Mouse (Mus musculus): ENCODE measurements around the gene Cdca5.

Gene Cdca5

DNA sequence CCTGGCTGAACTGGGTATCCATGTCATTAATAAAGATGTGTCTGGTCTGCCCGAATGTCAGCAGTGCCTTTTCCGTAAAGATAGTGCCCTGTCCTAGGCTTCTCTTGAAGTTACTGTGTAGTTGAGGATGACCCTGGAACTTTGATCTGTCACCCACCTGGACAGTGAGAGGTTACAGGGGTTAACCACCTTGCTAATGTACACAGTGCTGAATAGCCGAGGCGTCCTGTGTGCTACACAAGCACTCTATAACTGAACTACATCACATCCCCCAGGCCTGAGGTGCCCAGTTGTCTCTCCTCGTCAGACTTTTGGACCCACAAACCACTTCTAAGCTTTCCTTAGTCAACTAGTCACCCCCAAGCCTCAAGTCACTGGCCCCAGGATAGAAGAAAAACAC, 22.4 kb upstream of the Cdca5 start:
- 50% methylated on average over 5 of the region's 5 CpGs for WGBS

DNA sequence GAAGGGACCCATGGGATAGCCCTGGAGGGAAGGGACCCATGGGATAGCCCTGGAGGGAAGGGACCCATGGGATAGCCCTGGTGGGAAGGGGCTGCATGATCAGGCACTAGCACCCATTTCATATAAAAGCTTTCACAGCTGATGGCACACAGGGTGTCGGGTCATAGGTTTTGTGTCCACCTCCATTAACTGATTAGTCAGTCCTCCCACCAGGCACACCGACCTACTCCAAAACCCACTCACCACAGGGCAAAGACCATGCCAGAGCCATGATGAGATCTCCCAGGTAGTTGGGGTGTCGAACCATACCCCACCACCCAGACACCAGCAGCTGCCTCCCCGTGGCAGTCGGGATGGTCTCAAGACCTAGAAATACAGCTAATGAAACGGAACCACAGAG, 21.7 kb upstream of the Cdca5 start:
- 94% methylated on average over 6 of the region's 6 CpGs for WGBS

DNA sequence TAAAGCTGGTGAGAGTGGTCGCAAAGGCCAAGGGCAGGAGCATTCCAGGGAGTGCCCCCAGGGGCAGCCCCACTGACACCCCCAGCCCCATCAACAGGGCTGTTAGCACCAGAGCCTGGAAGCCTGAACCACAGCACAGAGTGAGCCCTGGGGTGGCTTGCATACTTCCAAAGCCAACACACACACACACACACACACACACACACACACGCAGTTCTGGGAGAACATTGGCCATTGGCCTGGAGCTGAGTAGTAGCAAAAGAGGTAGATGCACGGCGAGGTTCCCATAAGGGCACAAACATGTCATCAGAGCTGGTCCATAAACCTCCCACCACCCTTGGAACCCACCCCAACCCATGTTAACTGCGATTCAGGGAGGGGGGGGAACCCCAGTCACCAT, 18.2 kb upstream of the Cdca5 start:
- WGBS = 25% methylated on average over 5 of the region's 5 CpGs

DNA sequence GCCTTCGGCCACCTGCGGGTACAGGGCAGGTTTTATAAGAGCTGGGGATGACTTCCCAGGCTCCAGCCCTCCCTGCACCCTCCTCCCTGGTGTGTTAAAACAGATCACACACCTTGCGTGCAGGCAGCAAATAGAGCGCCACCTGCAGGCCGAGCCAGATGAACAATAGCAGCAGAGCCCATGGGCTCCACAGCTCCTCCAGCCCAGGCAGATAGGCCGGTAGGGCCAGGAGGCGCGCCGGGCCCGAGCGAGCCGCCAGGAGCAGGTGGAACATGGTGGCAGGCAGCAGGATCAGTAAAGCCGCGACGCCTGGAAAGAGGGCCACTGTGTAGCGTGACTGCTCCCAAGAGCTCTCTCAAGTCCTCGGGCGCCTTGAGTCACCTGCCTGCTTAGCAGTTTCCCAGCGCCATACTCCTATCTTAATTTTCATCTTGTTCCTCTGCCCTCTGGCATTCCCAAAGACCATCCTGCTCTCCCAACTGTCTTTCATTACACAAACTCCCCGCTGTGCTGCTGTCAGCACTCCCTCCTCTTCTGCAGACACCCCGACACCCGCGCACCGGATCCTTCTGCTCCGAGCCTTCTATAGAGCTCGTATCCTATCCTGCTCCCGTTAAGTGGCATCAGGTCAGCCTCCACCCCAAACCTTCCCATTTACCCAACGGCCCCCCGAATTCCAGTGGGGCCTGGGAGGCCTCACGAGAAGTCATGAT, 17.6 kb upstream of the Cdca5 start:
- WGBS = under 1% methylated on average over 30 of the region's 30 CpGs

DNA sequence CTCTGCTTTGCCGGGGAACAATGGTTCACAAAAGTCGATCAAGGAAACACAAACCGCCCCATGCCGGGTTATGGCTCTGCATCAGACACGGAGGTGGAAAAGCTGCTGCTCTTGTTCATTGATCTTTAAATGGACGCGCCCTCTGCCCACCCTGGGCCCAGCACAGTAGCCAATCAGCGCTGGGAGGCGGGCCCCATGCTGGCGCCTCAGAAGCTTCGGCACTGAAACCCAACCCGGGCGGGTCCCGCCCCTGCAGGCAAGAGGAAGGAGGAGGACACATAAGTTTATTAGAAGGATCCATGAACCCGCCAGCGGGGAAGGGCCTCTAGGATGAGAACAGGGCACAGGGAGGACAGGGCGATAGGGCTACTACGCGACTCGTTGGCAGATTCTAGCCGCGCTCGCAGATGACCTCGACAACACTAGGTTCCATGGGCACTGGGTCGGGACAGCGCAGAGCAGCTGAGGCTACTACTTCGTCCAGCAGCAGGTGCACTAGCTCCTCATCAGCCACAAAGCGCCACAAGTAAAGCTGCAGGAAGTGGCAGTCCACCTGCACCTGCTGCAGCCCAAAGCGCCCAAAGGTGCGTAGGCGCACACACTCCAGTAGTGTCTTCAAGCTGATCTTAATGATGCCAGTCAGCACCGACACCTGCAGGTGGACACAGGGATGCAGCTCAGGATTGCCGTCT, 16.9 kb upstream of the Cdca5 start, which contains the start of gene Tm7sf2:
Gene Tm7sf2 (minus strand): TSS at position 650 of the 692 bp plus-strand sequence.
- WGBS = 10% methylated on average over 33 of the region's 33 CpGs

DNA sequence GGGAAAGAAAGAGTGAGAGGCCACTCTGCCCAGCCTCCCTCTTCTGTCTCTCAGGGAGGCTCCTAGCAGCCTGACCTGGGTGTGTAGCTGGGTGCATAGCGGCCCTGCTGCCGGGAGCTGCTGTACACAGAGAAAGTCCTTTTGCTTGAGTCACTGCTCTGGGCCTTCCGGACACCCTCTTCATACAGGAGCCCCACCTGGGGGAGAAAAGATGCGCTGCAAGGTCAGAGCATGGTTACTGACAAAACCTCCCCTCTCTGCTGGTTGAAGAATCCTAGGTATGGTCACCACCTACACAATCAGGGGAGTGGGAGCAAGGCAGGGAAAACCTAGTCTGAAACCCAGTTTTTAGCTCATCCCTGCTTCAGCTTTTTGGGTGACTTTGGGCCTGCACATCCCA, 15.8 kb upstream of the Cdca5 start:
- WGBS = 81% methylated on average over 4 of the region's 4 CpGs

DNA sequence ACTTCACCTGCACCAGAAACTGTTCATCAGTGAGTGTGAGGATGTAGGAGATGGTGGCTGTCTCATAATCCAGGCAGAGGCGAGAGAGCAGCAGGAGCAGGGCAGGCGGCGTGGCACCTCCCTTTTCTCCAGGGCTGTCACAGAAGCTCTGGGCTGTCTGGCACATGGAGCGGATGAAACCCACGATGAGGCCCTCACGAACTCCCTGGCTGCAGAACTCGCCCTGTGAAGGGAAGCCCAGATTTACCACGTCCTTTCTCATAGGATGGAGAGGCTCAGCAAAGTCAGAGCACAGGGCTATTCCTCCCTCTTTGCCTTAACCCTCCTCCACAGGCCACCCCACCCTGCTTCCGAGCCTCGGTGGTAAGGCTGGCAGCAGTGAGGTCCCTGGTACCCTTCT, 14.9 kb upstream of the Cdca5 start:
- WGBS = 92% methylated on average over 10 of the region's 10 CpGs

DNA sequence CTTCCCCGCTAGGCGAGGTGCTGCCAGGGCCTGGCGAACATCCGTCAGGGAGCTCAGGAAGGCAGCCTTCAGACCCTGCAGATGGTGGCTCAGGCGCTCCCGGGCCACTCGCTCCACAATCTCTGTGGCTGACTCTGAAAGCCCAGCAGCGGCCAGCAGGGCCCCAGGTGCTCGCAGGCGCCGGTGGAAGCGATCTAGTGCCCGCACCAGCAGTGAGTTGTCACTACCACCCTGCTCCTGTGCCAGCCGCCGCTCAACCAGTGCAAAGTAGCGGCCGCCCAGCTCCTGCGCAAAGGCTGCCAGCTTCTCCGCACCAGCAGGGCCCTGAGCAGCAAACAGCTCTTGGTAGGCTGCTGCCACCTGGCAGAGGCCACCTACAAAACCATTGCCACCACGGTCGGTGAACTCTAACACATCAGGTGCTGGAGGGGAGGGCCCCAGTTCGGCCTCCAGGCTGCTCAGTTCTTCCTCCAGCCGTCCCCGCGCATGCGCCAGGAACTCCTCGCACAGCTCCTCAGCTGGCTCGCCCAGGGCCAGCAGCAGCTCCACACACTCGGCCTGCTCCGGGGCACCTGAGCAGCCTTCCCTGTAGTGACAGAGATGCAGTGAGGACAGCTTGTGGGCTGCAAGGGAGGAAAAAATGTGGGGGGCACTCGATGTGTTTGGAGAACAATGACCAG, 14.1 kb upstream of the Cdca5 start:
- 92% methylated on average over 31 of the region's 31 CpGs for WGBS

DNA sequence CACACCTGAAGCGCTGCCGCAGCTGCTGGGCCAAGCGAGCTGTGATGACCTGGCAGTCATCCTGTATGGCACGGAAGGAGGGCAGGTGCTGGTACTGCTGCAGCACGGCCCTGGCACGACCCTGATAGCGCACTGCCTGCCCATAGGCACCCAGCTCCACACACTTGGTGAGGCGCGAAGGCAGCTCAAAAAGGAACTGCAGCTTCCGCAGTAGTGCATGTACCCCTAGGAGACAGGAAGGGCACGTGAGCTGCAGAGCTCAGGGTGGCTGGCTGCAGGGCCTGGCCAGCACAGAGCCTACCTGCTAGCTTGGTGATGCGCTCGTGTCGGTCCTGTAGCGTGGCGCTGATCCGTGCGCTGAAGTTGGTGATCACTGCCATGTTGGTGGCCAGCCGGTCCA, 13.5 kb upstream of the Cdca5 start:
- 95% methylated on average over 19 of the region's 19 CpGs for WGBS

DNA sequence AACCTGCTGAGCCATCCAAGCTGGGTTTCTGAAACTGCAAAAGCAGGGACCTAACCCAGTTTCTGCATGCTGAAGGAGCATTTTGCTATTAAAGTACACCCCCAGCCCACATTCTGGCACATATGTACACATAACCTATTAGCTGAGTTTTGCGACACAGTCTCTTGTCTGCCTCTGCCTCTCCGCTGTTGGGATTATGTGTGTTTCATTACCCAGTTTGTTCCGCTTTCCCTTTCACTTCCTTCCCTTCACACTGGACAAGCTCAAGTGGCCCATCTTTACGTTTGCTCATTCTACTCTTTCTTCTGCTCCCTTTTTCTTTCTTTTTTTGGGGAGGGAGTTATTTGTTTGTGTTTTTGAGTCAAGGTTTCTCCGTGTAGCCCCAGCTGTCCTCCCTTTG, 10.9 kb upstream of the Cdca5 start:
- 85% methylated on average over 5 of the region's 5 CpGs for WGBS

DNA sequence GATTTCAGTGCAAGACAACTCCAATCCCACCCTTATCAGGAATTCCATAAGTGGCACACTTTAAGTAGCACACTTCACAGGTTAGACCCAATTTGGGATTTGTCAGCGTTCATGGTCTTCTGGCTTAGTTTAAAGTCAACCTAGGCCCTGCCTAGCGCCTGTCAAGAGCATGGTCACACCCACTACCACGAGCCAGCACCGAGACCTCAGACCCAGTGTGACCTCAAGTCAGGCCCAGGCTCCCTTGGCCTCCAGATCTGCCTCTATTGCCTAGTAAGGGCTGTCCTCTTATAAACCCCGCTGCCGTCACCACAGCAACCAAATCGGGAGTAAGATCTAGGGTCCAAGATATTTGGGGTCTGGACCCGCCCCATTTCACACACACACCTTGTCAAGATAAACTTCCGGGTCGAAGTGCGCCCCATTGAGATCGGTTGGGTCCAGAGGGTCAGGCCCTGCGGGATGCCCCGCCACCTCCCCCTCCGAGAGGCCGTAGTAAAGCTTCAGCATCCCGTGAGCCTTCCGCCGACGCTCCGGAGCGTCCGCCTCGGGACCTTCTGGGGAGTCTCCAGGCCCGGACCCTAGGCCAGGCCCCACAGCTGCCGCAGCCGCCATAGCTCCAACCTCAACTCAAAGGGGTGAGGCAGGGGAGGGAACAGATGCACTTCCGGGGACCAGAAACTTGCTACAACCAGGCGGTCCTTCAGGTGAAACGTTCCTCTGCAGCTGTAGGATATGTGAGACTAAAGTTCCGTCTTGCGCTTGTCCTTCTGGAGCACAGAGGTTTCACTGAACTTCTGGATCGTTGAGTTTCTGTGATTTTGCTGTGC, 8.0 kb upstream of the Cdca5 start, which contains the start of gene Vps51:
Gene Vps51 (minus strand): TSS at position 668 of the 830 bp plus-strand sequence.
- WGBS = under 1% methylated on average over 33 of the region's 33 CpGs

DNA sequence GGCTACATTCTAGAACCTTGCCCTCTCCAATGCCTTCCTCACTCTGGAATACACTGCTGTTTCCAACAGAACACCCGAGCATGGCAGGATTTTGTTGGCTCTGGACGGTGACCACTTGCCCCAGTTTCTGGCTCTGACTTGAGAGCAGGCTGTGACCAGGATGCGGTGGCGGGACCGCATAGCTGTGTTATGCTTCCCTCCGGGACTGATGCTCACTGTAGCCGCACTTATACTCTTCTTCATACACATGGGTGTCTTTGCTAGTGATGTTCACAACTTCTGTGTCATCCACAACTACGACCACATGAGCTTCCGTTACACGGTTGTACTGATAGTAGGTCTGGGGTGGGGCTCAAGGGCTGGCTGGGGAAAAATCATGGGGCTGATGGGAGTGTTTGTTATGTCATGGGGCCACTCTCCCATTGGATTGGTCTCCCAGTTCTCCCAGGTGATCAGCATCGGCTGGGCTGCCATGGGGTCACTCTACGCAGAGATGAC, 4.8 kb upstream of the Cdca5 start, which contains the start of gene Tmem262:
Gene Tmem262 (plus strand): TSS at position 51 of the 498 bp plus-strand sequence.
- 96% methylated on average over 12 of the region's 12 CpGs for WGBS

DNA sequence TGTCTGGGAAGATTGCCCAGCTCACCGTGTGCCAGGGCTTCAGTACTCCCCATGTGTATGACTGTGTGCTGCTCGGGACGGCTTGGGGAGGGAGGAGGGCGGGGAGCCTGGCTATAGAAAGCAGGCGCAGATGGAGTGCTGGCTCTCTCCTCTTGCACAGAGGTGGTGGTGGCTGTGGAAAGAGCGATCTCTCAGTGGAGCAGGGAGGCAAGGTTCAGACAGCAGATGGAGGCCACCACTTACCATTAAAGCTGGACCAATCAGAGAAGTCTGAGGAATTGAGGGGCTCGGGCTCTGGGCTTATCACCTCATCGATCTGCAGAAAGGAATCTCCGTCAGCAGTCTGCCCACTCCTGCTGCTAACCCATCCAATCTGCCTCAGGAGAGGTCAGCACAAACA, 2.6 kb upstream of the Cdca5 start, which contains the start of gene Gm28374:
Gene Gm28374 (minus strand): TSS at position 101 of the 400 bp plus-strand sequence.
- WGBS = 67% methylated on average over 9 of the region's 9 CpGs

DNA sequence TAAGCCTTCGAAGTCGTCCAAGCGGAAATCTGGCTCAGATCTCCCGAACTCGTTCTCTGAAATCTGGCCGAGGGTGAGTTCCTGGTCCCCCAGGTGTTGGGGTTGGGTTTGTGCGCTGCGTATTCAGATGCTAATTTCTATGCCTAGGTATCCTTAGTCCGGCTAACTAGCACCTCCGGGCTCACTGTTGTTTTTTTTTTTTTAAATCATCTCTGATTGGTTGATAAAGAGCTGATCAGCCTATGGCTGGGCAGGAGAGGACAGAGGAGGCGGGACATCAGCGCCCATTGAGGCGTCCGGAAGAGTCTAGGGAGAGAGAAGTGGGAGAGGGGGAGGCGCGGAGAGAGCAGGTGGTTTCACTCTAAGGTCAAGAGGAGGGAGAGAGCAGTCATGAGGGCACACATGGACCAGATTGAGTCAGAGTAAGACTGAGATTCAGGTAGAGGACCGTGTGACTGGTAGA, 665 bp downstream of the Cdca5 start:
- WGBS = under 1% methylated on average over 17 of the region's 17 CpGs

DNA sequence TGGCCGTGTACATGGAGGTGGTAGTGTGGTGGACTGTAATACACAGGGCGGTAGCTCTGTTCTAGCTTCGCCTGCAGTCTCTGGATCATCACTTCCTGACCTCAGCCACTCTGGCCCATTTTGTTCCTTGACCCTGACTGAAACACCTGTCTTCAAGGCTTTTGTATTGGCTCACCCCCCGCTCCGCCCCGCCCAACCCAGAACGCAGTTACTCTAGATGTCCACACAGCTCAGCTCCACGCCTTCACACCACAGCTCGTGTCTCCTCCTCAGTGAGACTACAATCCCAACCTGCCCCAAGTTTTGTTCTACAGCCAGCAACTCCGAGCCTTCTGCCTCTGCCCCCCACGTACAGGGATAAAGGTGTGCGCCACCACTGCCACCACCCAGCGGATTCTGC, 4.1 kb downstream of the Cdca5 start:
- WGBS = 93% methylated on average over 13 of the region's 13 CpGs

DNA sequence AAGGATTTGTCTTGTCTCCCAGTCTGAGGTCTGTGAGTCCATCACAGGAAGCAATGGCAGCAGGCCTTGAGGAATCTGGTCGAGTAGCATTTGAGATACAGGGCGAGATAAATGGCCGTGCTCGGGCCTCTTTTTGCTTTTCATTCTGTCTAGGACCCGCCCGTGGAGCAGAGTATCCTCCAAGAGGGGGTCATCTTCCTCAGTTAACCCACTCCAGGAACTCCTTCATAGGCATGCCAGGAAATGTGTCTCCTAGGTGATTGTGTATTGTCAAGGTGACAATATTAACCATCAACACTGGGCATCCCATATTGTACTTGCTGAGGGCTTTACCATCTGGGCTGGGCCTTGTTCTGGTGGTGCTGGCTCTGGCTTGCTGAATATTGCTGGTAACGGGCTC, 9.3 kb downstream of the Cdca5 start, which contains the start of gene AC131692.1:
Gene AC131692.1 (plus strand): TSS at position 301 of the 400 bp plus-strand sequence.
- 93% methylated on average over 7 of the region's 7 CpGs for WGBS

DNA sequence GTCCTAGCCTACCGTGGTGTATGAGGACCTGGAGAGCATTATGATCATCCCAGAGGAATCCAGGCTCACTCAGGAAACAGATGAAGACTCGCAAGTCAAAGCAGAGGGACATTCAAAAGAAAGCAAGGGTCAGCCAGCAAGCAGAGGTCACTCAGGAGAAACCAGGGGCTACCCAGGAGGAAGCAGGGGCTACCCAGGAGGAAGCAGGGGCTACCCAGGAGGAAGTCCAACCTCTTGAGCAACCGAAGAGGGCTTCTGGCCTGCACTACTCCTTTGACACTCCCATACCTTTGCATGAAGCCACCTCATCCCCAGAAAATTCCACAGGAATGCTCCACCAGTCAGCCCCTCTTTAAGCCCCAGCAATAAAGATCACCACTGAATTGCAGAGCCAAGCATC, 13.1 kb downstream of the Cdca5 start:
- 89% methylated on average over 3 of the region's 3 CpGs for WGBS

DNA sequence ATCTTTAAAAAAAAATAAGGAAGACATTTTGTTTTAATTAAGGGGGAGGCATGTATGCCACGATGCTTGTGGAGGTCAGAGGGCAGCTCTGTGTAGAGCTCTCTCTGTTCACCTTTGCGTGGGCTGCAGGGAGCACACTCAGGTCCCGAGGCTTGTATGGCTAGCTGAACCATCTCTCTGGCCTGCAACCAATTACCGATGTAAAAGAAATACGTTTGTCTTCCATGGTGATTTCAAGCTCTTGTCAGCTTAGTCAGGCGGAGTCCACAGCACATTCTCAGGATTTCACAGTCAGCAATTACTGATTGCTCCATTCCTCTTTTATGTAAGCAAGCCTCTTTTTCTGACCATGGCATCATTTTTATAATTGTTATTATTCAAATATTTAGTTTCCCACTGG, 16.4 kb downstream of the Cdca5 start:
- WGBS = 82% methylated on average over 6 of the region's 6 CpGs

DNA sequence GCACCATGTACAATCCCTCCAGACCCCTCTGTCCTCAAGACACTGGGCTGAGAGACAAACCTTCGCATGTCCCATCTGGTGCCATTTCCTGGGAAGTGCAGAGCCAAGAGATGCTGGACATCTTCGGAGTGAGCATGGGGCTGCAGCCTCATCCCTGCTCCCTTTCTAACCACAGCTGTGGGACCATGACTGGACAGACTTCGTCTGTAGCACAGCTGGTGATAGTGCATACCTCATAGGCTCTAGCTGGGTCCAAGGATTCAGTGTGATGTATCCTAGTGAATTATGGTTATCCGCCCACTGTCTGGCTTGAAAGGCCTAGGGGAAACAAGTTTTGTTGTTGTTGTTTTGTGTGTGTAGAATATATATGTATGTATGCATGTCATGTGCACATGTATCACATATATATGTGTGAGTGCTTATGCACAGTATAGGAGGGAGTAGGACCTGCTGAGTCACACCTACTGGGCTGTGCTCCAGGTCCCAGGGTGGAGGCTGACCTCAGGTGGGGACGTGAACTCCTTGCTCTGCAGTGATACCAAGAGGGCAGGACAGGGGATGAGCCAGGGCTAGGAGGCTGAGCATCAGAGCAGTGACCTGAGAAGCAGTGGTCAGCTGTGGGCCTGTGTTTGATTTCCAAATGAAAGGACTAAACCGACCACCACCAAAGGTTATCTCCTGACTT, 17.5 kb downstream of the Cdca5 start:
- WGBS = 84% methylated on average over 6 of the region's 6 CpGs

DNA sequence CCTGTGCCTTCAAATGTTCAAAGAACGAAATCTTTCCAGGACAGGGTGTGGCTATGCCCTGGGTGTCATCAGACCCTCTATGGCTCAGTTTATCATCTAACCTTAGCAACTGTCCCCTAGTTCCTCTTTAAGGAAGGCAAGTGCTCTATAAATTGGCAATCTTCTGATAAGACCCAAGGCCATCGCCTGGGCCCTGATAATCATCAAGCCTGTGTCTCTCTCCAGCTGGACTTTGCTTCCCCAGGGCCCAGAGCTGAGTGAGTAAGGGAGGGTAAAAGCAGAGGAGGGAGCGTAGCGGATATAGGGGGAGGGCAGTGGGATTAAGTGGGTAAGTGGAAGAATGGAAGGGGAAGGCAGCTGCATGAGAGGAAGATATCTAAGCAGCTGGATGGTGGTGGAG, 19.7 kb downstream of the Cdca5 start:
- 94% methylated on average over 4 of the region's 4 CpGs for WGBS

DNA sequence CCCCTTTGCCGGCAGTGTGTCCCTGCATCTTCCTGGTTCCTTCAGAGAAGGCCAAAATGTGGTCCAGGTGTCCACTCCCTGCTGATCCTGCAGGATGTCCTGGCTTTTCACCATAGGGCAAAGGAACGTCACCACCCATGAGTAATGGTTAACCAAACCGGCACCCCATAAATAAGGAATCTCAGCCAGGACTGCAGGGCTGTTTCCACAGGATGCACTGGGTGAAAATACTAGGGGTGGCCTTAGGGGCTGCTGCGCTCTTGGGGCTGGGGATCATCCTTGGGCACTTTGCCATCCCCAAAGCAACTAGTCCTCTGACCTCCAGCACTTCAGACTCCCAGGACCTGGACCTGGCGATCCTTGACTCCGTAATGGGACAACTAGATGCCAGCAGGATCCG, 20.8 kb downstream of the Cdca5 start, which contains the start of gene Naaladl1:
Gene Naaladl1 (plus strand): TSS at position 197 of the 400 bp plus-strand sequence.
- 87% methylated on average over 7 of the region's 7 CpGs for WGBS
